Comparison of ENCODE assay signal across 2 mouse cellular contexts in genomic region chr1:153408296-153408695, GRCm38 (mm10). TPM values are rescaled to one million over a fixed set of nuclear protein-coding genes. Genes with fewer than 3 reads are reported as not detected.
"Had no signal": no experiment of that assay in that cellular context is flagged by ENCODE, and none has a peak within 500 bp of the region (broad histone marks: within the 10 kb centered on the region; RNA-seq: fewer than 3 reads in every experiment).

No protein-coding gene starts in this region.

RNA-seq across cellular contexts. Expression of gene Shcbp1l, which starts 16.7 kb away (rescaled TPM):
- total RNA-seq: liver, adult 2 months; monocyte, adult 5-6 weeks had no signal
